Mouse (Mus musculus) lung, adult 18-20 months (tissue): ENCODE results near the gene Nbr1.
"Not testable (repeated sequence)": the region's sequence is repeated elsewhere in the genome, so short reads cannot be mapped to it uniquely, and the experiment has no call there.

ENCODE experiments used
- DNase-seq, 2 experiments: peaks; one replicate each; pipeline ENCODE4 v3.0.0; 2022; ENCODE audit warnings: mixed read lengths in 2 of 2

Gene Nbr1

DNA sequence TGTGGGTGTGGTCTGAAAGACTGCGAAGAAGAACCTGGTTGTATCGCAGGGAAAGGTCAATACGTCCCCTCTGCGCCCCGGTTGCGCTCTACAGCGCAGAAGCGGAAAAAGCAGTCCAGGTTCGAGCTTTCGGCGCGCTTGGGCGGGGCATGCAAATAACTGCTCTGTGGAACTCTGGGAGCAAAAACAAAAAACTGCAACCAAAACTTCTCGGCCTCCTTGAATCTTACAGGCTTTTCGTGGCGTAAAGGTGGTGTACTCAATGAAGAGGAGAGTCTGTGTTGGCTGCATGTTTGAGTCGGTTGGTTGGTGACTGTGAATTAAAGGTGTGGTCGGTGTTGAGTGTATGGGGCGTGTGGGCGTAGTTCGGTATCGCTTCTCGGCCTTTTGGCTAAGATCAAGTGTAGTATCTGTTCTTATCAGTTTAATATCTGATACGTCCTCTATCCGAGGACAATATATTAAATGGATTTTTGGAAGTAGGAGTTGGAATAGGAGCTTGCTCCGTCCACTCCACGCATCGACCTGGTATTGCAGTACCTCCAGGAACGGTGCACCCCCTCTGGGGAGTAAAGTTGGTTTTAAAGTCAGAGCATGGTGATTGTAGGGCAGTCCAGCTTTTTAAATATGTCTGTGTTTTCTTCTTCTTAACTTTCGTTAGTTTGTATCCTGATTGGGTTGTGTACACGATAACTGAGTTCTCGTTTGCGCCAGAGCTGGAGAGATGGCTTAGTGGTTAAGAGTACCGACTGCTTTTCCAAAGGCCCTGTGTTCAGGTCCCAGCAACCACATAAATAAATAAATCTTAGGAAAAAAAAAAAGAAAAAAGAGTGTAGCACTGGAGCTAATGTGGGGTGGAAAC lies 75.3 kb downstream of the Nbr1 start, which contains the start of gene Rdm1:
Rdm1 (plus strand) TSS at position 201 of the 862 bp plus-strand sequence.
- peak; percentile 83 to 85 for DNase-seq

DNA sequence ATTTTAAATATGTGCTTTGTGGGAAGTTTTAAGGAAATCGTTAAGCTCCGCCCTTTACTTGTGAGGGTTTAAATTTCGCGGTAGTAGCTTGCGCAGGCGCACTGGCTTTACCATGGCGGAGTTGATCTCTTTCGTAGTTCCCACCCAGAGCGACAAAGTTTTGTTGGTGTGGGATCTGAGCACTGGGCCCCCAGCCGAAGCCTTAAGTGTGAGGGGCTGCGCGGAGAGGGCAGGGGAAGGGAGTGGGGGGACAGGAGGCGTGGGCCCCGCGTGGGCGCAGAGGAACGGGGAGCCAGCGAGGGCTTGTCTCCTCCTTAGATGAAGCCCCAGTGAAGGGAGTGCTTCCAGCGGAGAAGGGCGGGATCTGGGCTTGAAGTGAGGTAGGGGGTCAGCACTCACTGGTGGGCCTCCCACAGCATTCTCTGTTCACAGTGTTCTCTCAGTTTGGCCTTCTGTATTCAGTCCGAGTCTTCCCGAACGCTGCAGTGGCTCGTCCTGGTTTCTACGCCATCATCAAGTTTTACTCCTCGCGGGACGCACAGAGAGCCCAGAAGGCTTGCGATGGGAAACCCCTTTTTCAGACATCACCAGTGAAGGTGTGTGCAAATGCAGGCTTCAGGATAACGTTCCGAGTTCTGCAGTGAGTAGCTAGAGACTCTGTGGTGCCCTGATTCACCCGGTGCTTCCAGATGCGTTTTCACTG lies 76.1 kb downstream of the Nbr1 start:
- DNase-seq: peak; percentile 85 to 87

DNA sequence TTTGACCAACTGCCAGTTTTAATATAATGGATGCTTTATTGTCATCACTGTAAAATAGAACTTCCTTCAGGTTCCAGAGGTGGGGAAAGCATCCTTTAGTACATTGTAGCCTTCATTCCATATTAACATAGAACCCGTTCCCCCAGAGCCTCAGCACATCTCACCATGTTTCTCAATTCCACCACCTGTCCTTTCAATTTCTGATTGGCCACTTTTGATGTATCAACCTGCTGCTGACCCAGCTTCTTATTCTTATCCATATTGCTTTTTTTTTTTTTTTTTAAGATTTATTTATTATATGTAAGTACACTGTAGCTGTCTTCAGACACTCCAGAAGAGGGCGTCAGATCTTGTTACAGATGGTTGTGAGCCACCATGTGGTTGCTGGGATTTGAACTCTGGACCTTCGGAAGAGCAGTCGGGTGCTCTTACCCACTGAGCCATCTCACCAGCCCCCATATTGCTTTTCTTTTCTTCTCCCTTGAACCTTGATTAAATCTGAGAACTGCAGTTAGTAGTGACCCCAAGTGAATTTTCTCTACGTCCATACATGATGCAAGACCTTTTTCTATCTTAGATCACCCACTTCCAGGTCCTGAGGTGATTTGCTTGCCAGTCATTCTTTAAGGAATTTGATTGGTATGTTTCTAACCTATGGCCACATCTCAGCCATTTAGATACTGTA lies 76.9 kb downstream of the Nbr1 start:
- not testable (repeated sequence) for DNase-seq
